Mouse (Mus musculus): ENCODE measurements at regions not wholly inside any gene's neighbourhood (a gene's known extent, or its start where the extent isn't known, plus 50 kb on each side); places are given as distances from the start of the nearest gene placed in this dataset.

DNA sequence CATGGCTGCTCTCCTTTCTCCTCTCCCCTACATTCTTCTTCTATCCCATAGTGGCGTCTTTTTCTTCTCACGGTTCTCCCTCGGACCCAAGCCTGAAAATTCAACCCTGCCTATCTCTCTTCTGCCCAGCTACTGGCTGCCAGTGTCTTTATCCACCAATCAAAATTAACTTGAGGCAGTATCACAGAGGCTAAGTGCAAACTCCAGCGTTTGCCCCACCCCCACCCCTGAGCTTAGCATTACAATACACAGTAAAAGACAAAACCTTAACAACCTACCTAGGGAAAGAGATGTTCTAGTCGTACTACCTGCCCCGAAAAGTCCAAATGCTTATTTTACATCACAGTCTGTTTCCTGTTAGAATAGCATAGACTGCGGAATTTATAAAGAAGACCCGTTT is 93.2 kb downstream of the Arl4c start:
- no peaks in the 10 kb centered on the region for H3K36me3 ChIP-seq (replicated peaks)
- ATAC-seq (ENCODE audit: extremely low read depth, insufficient number of reproducible peaks, low FRiP score, poor library complexity, severe bottlenecking) (no peak), DNase-seq (ENCODE audit: low spot score) (no peak)
- H3K4me3 ChIP-seq (ENCODE audit: low read depth, low read length): no peak overlapping the region
- no peaks in the 10 kb centered on the region; the same call in 1 of the 2 replicates for H3K4me1 ChIP-seq (ENCODE audit: insufficient read depth, low read depth, low read length)
- no peaks in the 10 kb centered on the region for H3K9me3 ChIP-seq (replicated peaks)
- H3K27me3 ChIP-seq (ENCODE audit: insufficient read depth, low read length): 0 out of 2 replicates have a peak, but pooled peaks cover 2% of the 10 kb centered on the region
- TF ChIP-seq GATA1 (IDR thresholded peaks at IDR 0.05; ENCODE audit: borderline replicate concordance, low read length): no peak
- TF ChIP-seq GATA2 (IDR thresholded peaks at IDR 0.05; ENCODE audit: borderline replicate concordance, low read depth, low read length): no peak
- no peak for TF ChIP-seq POLR2AphosphoS5 (IDR thresholded peaks at IDR 0.05; ENCODE audit: insufficient replicate concordance, low read depth, low read length)
- TF ChIP-seq CTCF (IDR thresholded peaks at IDR 0.05; ENCODE audit: low read depth, low read length): no peak
- no peak for TF ChIP-seq TAL1 (conservative IDR thresholded peaks at IDR 0.05; ENCODE audit: low read depth, low read length)

- 0 out of 2 replicates have a peak, but pooled peaks cover 2% of the 10 kb centered on the region for H3K27me3 ChIP-seq (ENCODE audit: insufficient read depth, low read length)
- DNase-seq (ENCODE audit: low spot score) (no peak), ATAC-seq (ENCODE audit: extremely low read depth, insufficient number of reproducible peaks, low FRiP score, poor library complexity, severe bottlenecking) (no peak)
- H3K36me3 ChIP-seq (replicated peaks): no peaks in the 10 kb centered on the region
- H3K9me3 ChIP-seq (replicated peaks): no peaks in the 10 kb centered on the region
- H3K4me1 ChIP-seq (ENCODE audit: insufficient read depth, low read depth, low read length): no peaks in the 10 kb centered on the region; the same call in 1 of the 2 replicates
- TF ChIP-seq GATA1 (IDR thresholded peaks at IDR 0.05; ENCODE audit: borderline replicate concordance, low read length) (no peak), CTCF (IDR thresholded peaks at IDR 0.05; ENCODE audit: low read depth, low read length) (no peak), TAL1 (conservative IDR thresholded peaks at IDR 0.05; ENCODE audit: low read depth, low read length) (no peak), POLR2AphosphoS5 (IDR thresholded peaks at IDR 0.05; ENCODE audit: insufficient replicate concordance, low read depth, low read length) (no peak), GATA2 (IDR thresholded peaks at IDR 0.05; ENCODE audit: borderline replicate concordance, low read depth, low read length) (no peak)
- no peak overlapping the region for H3K4me3 ChIP-seq (ENCODE audit: low read depth, low read length)
Observed at GRCm38 (mm10) chr1:88608236-88608635, 93.8 kb downstream of the Arl4c start.

DNA sequence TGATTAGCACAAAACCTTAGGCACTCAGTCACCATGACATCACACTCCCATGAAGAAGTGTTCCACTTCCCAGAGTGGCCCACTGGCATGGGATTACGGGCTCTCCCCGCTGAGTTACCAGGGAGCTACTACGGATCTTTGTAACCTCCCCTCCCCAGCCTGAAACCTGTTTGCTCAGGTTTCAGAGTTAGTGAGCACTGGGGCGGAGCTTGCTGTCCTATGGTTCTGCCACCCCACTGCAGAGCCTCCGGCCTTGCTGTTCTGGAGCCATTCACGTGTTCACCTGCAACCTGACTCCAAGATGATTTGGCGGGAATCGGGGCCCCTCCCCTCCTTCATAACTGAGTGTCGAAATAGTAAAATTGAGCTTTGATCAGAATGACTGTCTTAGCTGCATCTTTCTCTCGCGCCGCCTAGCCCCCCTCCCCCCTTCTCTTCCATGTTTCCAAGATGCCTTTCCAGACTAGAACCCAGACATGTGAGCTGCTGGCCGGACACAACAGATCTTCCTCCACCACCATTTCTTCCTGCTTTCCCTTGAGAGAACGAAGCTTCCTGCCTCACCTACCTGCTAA is 95.8 kb upstream of the Glrp1 start:
- Histone ChIP-seq H3K4me1 (ENCODE audit: insufficient read depth, low read depth, low read length) (no peaks in the 10 kb centered on the region), H3K9me3 (replicated peaks) (no peaks in the 10 kb centered on the region), H3K4me3 (ENCODE audit: low read depth, low read length) (no peak overlapping the region), H3K27me3 (ENCODE audit: insufficient read depth, low read length) (no peaks in the 10 kb centered on the region), H3K36me3 (replicated peaks) (no peaks in the 10 kb centered on the region)
- DNase-seq (ENCODE audit: low spot score): no peak
- no peak for ATAC-seq (ENCODE audit: extremely low read depth, insufficient number of reproducible peaks, low FRiP score, poor library complexity, severe bottlenecking)
- TF ChIP-seq POLR2AphosphoS5 (IDR thresholded peaks at IDR 0.05; ENCODE audit: insufficient replicate concordance, low read depth, low read length) (no peak), CTCF (IDR thresholded peaks at IDR 0.05; ENCODE audit: low read depth, low read length) (no peak), GATA2 (IDR thresholded peaks at IDR 0.05; ENCODE audit: borderline replicate concordance, low read depth, low read length) (no peak), TAL1 (conservative IDR thresholded peaks at IDR 0.05; ENCODE audit: low read depth, low read length) (no peak), GATA1 (IDR thresholded peaks at IDR 0.05; ENCODE audit: borderline replicate concordance, low read length) (no peak)

DNA sequence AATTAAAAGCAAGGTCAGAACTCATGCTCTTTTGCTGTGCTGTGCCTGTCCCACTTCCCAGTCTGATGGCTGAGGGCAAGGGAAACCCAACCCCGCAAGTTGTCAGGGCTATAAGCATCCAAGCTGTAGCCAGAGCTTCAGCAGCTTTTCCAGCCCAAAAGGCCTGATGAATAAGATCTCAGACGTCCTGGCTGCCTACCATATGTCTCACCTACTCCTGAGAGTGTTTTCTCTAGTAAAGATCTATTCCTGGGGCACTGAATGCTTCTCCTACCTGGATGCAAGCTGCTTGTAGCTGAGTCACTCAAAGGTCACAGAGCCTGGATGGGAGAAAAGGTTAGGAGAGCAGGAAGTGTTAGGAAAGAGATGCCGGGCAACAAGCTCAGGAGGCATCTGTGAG is 92.4 kb upstream of the Glrp1 start:
- H3K9me3 ChIP-seq (replicated peaks): no peaks in the 10 kb centered on the region

GRCm38 (mm10) chr1:88601801-88602200 is 91.9 kb upstream of the Glrp1 start:
- no peaks in the 10 kb centered on the region for H3K27me3 ChIP-seq (ENCODE audit: insufficient read depth, low read length)
- H3K4me3 ChIP-seq (ENCODE audit: low read depth, low read length): no peak overlapping the region
- no peak for ATAC-seq (ENCODE audit: extremely low read depth, insufficient number of reproducible peaks, low FRiP score, poor library complexity, severe bottlenecking)
- no peaks in the 10 kb centered on the region for H3K9me3 ChIP-seq (replicated peaks)
- no peak for DNase-seq (ENCODE audit: low spot score)
- H3K4me1 ChIP-seq (ENCODE audit: insufficient read depth, low read depth, low read length): no peaks in the 10 kb centered on the region
- no peaks in the 10 kb centered on the region for H3K36me3 ChIP-seq (replicated peaks)
- TF ChIP-seq POLR2AphosphoS5 (IDR thresholded peaks at IDR 0.05; ENCODE audit: insufficient replicate concordance, low read depth, low read length) (no peak), CTCF (IDR thresholded peaks at IDR 0.05; ENCODE audit: low read depth, low read length) (no peak), TAL1 (conservative IDR thresholded peaks at IDR 0.05; ENCODE audit: low read depth, low read length) (no peak), GATA1 (IDR thresholded peaks at IDR 0.05; ENCODE audit: borderline replicate concordance, low read length) (no peak), GATA2 (IDR thresholded peaks at IDR 0.05; ENCODE audit: borderline replicate concordance, low read depth, low read length) (no peak)

More for the DNA sequence above, 92.4 kb upstream of the Glrp1 start:
- Histone ChIP-seq H3K27me3 (ENCODE audit: insufficient read depth, low read length) (no peaks in the 10 kb centered on the region), H3K4me1 (ENCODE audit: insufficient read depth, low read depth, low read length) (no peaks in the 10 kb centered on the region), H3K36me3 (replicated peaks) (no peaks in the 10 kb centered on the region), H3K4me3 (ENCODE audit: low read depth, low read length) (no peak overlapping the region)
- DNase-seq (ENCODE audit: low spot score) (no peak), ATAC-seq (ENCODE audit: extremely low read depth, insufficient number of reproducible peaks, low FRiP score, poor library complexity, severe bottlenecking) (no peak)
- no peak for TF ChIP-seq POLR2AphosphoS5 (IDR thresholded peaks at IDR 0.05; ENCODE audit: insufficient replicate concordance, low read depth, low read length)
- no peak for TF ChIP-seq GATA2 (IDR thresholded peaks at IDR 0.05; ENCODE audit: borderline replicate concordance, low read depth, low read length)
- no peak for TF ChIP-seq CTCF (IDR thresholded peaks at IDR 0.05; ENCODE audit: low read depth, low read length)
- TF ChIP-seq TAL1 (conservative IDR thresholded peaks at IDR 0.05; ENCODE audit: low read depth, low read length): no peak
- no peak for TF ChIP-seq GATA1 (IDR thresholded peaks at IDR 0.05; ENCODE audit: borderline replicate concordance, low read length)

GRCm38 (mm10) chr1:88600145-88600544 is 90.3 kb upstream of the Glrp1 start:
- no peaks in the 10 kb centered on the region for H3K4me1 ChIP-seq (ENCODE audit: insufficient read depth, low read depth, low read length)
- no peak overlapping the region for H3K4me3 ChIP-seq (ENCODE audit: low read depth, low read length)
- no peak for TF ChIP-seq GATA1 (IDR thresholded peaks at IDR 0.05; ENCODE audit: borderline replicate concordance, low read length)
- no peak for TF ChIP-seq POLR2AphosphoS5 (IDR thresholded peaks at IDR 0.05; ENCODE audit: insufficient replicate concordance, low read depth, low read length)
- no peak for TF ChIP-seq TAL1 (conservative IDR thresholded peaks at IDR 0.05; ENCODE audit: low read depth, low read length)
- TF ChIP-seq GATA2 (IDR thresholded peaks at IDR 0.05; ENCODE audit: borderline replicate concordance, low read depth, low read length): no peak
- no peak for TF ChIP-seq CTCF (IDR thresholded peaks at IDR 0.05; ENCODE audit: low read depth, low read length)
- no peaks in the 10 kb centered on the region for H3K36me3 ChIP-seq (replicated peaks)
- no peaks in the 10 kb centered on the region for H3K9me3 ChIP-seq (replicated peaks)
- no peak for ATAC-seq (ENCODE audit: extremely low read depth, insufficient number of reproducible peaks, low FRiP score, poor library complexity, severe bottlenecking)
- no peaks in the 10 kb centered on the region for H3K27me3 ChIP-seq (ENCODE audit: insufficient read depth, low read length)
- no peak for DNase-seq (ENCODE audit: low spot score)
